Mouse (Mus musculus): ENCODE results near the gene Cdk17. TPM values are rescaled to one million over a fixed set of nuclear protein-coding genes. Genes with fewer than 3 reads are reported as not detected.
A peak's percentile ranks its signal among the peaks of the same experiment; 100 is the strongest.

The Cdk17 gene
- 100 to 1,000 TPM; 102 to 106 TPM for total RNA-seq (2021)

DNA sequence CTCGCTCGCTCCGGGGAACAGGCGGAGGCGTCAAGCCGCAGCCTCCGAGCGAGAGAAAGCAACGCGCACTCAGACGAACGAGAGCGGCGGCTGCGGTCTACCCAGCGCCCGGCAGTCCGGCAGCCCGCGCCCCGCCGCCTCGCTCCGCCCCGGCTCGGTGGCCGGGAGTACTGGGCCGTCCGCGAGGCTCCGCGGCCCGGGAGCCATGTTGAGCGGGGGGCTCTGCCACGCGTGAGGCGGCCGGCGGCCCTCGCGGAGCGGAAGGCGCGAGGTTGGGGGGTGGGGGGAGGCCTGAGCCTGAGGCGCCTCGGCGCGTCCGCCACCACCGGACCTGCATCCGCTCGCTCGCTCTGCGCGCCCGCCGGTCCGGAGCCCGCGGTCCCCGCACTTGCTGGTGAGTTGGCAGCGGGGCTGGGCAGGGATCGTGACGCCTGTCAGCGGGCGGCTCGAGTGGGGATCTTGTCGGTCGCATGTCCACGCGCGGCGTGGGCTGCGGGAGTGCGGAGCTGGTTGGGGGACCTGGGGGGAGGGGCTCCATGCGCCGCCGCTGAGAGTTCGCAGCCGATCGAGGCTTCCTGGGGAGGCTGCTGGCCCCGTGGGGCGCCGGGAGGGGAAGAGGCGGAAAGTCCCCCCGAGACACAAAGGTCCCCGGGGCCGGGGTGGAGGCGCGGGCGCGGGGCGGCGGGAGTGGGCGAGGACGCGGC is at the start of gene Cdk17:
Gene Cdk17, plus strand, starts transcription at position 69 of the 704 bp plus-strand sequence.
- intact Hi-C loops (cut with DNase I): loop anchor here (5.0 to 10.0 kb wide), 3 partner anchors 54 to 116 kb away; no protein-coding TSS in a partner anchor
- DNase-seq: peak; percentile 66

GRCm38 (mm10) chr10:93111412-93111811 is 49.3 kb upstream of the Cdk17 start:
- intact Hi-C loops (cut with DNase I): no loop called here
- no peak for DNase-seq

- no peak for DNase-seq
- intact Hi-C loops (cut with DNase I): no loop called here
Measured at GRCm38 (mm10) chr10:93112021-93112420, 48.7 kb upstream of the Cdk17 start.

DNA sequence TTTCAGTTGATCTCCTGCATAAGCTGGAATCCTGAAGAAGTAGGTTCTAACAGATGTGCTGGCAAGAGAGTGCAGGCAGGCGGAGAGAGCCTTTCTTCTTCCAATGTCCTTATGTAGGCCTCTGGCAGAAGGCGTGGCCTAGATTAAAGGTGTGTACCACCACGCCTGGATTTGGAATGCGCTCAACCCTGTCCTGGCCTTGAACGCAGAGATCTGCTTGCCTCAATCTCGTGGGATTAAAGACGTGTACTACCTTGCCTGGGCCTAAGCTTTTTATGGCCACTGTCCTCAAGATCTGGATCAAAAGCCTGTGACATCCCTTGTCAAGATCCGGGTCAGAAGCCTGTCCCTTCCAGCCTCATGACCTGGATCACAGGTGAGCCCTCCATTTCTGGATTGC is 46.7 kb upstream of the Cdk17 start:
- intact Hi-C loops (cut with DNase I): no loop called here
- DNase-seq: no peak

DNA sequence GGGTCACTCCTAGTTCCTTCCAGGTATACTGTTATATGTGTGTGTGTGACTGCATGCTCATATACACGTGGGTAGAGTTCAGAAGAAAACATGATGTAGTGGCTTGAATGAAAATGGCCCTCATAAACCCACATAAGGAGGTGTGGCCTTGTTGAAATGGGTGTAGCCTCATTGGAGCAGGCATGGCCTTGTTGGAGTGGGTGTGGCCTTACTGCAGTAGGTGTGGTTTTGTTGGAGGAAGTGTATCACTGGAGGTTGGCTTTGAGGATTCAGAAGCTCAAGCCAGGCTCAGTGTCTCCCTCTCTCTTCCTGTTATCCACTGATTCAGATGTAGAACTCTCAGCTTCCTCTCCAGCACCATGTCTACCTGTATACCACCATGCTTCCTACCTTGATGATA is 45.9 kb upstream of the Cdk17 start:
- intact Hi-C loops (cut with DNase I): no loop called here
- no peak for DNase-seq

GRCm38 (mm10) chr10:93115743-93116142 is 44.9 kb upstream of the Cdk17 start:
- intact Hi-C loops (cut with DNase I): no loop called here
- DNase-seq: no peak

- DNase-seq: no peak
- intact Hi-C loops (cut with DNase I): no loop called here
Measured at GRCm38 (mm10) chr10:93116636-93117035, 44.0 kb upstream of the Cdk17 start.

GRCm38 (mm10) chr10:93119809-93120208 is 40.9 kb upstream of the Cdk17 start:
- no peak for DNase-seq
- intact Hi-C loops (cut with DNase I): no loop called here

DNA sequence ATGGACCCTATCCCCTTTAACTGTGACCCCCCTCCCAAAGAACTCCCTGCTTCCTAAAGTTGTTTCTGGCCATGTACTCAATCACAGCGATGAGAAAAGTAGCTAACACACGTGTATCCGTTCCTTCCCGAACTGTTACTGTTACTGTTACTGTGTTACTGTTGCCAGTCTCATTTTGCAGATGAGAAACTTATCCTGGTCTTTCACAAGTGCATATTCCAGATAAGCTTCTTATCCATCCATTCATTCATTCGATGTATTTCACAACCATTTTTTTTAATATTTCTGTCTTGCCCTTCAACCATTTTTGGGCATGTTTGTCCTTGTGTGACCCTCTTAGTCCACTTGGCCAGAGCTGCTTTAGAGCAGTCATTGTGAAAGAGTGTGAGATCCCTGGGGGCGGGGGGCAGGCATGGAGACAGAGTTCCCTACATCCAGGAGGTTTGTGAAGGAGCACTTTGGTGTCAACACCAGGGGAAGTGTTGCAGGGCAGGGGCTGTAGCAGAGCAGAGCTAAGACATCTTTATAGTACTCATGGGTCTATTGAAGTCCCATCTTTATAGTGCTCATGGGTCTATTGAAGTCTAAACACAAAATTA is 39.3 kb upstream of the Cdk17 start:
- DNase-seq: no peak
- intact Hi-C loops (cut with DNase I): no loop called here

GRCm38 (mm10) chr10:93122399-93123184 is 38.1 kb upstream of the Cdk17 start:
- no peak for DNase-seq
- intact Hi-C loops (cut with DNase I): no loop called here

GRCm38 (mm10) chr10:93123310-93123709 is 37.4 kb upstream of the Cdk17 start:
- intact Hi-C loops (cut with DNase I): no loop called here
- no peak for DNase-seq

DNA sequence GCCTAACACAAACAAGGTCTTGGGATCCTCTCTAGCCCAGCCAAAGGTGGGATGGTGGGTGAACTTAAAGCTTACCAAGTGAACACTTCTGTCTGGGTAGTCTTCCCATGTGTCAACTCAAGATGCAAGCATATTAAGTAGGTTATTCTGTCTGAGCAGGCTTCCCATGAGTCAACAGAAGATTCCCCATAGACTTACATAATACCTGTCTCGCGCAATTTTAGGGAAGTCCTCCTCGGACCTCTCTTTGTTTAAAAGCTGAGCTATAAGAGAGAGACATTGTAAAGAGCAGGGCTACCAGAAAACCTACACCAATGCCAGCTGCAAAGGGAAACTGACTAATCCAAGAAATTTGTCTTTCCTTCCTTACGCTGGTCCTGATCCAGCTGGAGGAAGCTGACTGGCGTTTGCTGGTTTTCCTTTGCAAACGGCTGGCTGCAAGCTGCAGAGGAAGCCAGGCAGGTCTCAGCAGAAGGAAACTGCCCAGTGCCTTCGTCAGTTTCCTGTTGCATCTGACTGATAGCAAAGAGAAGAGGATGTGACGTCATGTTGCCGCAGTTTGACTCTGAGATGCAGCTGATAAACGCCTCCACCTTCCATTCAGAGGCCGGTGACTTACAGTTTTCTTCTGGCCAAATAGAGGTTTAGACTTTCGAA is 36.6 kb upstream of the Cdk17 start:
- intact Hi-C loops (cut with DNase I): no loop called here
- no peak for DNase-seq

DNA sequence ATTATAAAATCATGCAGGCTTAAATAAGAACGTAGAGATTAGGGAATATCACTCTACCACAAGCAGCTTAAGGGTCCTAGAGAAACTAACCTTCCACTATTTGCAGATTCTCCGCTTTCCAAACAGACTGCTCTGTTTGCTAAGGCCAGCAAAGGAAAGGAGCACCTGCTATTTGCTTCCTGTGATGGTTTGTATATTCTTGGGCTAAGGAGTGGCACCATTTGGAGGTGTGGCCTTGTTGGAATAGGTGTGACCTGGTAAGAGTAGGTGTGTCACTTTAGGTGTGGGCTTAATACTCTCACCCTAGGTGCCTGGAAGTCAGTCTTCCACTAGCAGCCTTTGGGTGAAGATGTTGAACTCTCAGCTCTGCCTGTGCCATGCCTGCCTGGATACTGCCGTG is 34.6 kb upstream of the Cdk17 start:
- DNase-seq: no peak
- intact Hi-C loops (cut with DNase I): no loop called here

- intact Hi-C loops (cut with DNase I): no loop called here
Measured at GRCm38 (mm10) chr10:93128566-93128965, 32.1 kb upstream of the Cdk17 start.

GRCm38 (mm10) chr10:93129345-93129744 is 31.3 kb upstream of the Cdk17 start:
- intact Hi-C loops (cut with DNase I): no loop called here
- DNase-seq: no peak

More at GRCm38 (mm10) chr10:93128566-93128965, 32.1 kb upstream of the Cdk17 start:
- DNase-seq: no peak

- DNase-seq: no peak
- intact Hi-C loops (cut with DNase I): no loop called here
Measured at GRCm38 (mm10) chr10:93129904-93130455, 30.7 kb upstream of the Cdk17 start.

GRCm38 (mm10) chr10:93130456-93130940 is 30.2 kb upstream of the Cdk17 start:
- DNase-seq: no peak
- intact Hi-C loops (cut with DNase I): no loop called here

DNA sequence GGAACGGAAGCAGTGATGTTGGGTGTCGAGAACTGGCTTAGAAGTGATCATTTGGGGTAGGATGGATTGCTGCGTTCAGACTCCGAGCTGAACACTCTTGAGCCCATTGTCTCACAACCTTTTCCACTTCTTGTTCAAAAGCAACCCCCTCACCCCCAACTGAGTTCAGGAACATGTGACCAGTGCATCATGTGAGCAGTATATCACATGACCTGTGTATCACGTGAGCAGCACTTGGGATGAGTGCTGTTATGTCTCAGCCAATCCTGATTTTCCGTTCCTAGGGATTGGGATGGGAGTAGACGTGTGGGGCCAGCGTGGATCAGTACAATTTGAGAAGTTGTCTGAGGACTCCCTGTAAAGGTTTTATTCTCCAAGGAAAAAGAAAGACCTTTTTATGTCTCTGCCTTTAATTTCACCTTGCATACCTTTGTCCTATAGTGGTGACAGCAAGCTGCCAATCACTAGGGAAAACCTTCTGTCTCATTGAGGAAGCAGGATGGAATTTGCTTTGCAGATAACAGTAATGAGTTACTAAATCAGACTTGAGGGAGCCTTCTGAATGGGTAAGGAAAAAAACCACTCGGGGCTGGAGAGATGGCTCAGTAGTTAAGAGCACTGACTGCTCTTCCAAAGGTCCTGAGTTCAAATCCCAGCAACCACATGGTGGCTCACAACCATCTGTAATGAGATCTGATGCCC is 28.7 kb upstream of the Cdk17 start:
- intact Hi-C loops (cut with DNase I): no loop called here
- no peak for DNase-seq

- no peak for DNase-seq
- intact Hi-C loops (cut with DNase I): no loop called here
Measured at GRCm38 (mm10) chr10:93138730-93139129, 21.9 kb upstream of the Cdk17 start.

DNA sequence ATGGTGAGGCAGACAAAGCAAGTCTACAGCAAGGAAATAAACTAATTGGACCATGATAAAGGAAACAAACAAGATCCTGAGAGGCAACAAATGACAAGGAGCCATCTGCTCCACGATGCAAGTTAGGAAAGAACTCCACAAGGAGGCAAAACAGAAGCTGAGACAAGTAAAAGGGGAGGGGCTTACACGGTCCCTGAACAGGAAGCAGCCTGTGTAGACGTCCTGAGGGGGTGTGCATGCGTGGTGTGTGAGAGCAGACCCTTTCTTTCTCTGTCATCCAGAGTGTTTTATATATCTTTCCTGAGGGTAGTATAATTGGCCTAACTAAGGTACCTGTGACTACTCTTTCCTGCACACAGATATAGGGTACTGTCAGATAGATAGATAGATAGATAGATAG is 19.9 kb upstream of the Cdk17 start:
- intact Hi-C loops (cut with DNase I): no loop called here

More for the DNA sequence above, 19.9 kb upstream of the Cdk17 start:
- no peak for DNase-seq
